Mouse (Mus musculus) embryo, embryonic 10 days (tissue): ENCODE measurements around the gene Tekt1.
"Not testable (repeated sequence)": the region's sequence is repeated elsewhere in the genome, so short reads cannot be mapped to it uniquely, and the experiment has no call there.

Experiments
- DNase-seq: peaks from one replicate; pipeline ENCODE4 v3.0.0-alpha.2; 2015; ENCODE audit warnings: low spot score

The Tekt1 gene

DNA sequence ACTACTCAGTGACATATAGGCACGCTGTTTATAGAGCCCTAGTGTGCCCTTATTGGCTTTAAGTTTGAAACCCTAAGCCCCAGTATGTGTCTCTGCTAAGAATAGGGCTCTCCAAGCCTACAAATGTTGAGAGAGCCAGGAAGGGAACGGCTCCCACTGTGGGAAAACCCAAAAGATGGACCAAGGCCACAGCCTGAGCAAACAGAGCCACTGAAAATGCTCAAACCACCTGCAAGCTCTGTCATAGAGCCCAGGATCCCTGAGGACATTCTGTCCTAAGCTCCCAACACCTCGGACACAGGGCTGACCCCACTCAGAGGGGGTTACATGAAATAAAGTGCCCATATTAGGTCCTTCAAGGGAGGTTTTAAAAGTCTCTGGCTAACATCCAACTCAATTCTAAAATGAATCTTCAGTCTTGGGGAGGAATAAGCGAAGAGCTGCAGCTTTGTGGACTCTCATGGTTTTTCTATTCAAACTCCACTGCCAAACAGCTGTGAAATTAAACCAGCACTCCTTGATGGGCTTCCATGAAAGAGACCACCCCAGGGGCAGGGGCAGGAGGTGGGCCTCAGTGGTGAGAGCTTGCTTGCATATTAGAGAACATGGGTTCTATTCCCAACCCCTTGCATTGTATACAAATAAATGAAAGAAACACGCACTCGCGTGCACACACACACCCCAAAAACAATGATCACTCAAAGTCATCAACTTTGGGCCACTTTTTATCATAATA lies 27.3 kb upstream of the Tekt1 start:
- no peak for DNase-seq

DNA sequence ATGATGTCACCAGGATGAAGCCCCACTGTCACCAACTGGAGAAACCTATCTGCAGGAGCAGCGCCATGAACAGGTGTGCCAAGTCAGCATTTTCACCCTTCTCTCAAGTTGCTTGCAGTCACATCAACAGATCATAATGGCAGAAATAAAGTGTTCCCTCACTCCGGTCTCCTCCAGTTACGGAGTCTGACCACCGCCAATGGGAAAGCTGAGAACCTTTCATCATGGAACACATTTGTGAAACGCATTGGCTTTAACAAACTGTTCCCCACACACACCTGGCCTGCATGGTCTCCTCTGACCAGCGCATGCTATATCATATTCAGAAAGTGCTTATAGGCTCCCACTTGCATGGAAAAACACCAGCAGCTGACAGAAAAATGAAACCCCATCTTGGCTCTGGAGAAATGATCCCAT lies 25.9 kb upstream of the Tekt1 start:
- DNase-seq, result no peak

DNA sequence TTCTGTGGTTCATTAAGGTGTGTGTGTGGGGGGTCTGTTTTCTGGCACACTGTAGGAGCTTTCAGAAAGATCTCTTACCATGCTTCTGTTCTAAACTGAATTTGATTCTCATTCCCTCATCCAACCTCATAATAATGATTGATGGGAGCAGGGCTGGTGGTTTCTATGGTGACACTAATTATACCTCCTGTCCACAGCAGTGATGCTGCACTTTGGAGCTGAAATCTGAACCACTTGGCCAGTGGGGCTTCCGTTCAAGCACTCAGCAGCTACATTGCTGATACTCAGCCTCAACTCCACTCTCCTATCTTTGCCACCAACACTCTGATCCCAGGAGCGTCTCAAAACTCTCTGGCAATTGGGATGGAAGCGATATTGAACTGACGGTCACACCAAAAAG lies 17.1 kb upstream of the Tekt1 start:
- peak; percentile 38 for DNase-seq

DNA sequence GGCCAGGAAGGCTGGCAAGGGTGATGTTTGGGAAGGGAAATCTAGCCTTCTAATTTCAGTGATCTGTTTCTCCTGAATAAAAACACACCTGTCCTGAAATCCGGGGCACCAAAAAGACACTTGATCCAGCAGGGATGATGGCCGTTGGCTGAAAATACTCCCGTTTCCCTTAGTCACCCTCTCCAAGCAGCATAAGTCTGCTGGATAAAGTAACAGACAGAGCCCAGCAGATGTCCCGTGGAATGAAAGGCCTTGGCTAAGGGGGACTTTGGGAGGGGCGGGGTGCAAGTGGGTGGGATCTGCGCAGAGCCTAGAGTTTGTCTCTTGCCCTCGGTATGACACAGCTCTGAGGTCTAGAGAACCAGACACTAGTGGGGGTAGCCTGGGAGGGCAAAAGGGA lies 16.0 kb upstream of the Tekt1 start:
- no peak for DNase-seq

DNA sequence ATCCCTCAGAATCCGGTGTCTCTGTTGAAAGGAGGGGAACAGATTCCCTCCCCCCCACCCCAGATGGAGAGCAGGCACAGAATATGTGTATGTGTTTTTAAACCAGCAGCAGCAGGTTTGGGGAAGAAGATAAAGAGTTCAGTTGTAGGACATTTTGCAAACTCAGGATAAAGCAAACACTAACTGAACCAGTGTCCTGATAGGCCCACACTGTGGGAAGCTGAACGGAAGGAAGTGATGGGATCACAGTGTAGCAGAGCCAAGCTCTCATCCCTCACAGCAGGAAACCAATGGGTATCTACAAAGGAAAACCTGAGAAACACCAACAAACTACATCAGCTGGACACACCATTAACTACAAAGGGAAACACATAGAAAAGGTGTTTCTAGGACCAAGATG lies 14.3 kb upstream of the Tekt1 start:
- no peak for DNase-seq

DNA sequence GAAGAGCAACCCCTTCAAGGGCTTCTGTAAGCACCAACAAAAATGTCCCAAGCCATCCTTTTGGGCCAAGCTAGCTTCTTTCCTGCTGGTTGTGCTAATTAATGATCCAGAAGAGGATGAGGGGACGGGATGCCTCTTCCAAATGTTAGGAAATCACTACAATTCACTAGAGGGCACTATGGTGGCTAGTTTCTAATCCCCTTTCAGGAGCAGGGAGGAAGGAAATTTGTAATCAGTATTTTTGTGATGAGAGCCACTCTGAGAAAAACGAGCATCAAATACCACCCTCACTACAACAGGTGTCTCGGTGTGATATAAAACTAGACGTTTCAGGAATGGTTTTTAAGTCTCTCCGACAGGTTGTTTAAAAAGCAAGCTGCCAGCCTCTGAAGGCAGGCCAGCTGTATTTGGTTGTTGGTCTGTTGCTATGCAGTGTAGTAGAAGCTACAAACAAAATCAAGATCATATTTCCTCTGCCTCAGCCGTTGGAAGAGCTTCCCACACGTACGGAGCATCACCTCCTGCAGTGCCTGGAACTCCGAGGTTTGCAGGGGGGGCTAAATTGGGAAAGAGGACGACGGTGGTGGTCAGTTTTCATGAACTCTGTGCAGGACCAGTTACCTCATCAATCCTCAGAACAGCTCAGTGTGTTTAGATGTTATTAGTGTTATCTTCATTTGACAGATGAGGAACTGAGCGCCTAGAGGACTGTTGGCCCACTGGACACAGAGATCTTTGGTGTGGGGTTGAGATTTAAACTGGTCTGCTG lies 7.8 kb upstream of the Tekt1 start:
- no peak for DNase-seq

DNA sequence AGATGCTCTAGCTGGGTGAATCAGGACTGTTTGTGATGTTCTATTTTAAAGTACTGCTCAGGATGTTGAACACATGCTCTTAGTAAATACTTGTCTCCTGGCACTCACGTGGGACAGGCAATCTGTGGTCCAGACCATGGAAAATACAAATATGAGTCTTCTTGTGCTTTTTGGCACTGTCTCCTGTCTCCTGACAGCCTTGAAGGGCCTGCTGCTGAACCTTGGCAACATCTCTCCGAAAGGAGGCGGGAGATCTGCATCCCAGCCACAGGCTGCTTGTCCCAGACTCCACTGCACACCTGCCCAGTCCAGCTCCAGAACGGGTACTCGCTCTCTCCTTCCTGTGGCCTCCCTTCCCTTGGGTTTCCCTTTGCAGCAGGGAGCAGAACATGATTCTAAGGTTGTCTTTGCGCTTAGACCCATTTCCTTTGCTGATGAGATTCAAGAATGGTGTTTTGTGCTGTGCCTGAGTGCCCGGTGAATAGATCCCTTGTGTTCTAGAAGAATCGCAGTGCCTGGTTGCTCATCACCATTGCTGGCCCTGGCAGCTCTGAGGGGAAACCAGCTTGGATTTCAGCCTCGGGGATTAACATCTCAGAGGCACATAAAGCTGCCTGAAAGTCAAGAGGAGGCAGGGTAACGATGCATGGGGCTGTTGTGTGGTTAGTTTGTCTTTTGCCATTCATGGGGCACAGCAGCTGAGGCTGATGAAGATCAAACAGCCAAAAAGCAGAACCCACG lies 5.9 kb upstream of the Tekt1 start:
- DNase-seq, result no peak

DNA sequence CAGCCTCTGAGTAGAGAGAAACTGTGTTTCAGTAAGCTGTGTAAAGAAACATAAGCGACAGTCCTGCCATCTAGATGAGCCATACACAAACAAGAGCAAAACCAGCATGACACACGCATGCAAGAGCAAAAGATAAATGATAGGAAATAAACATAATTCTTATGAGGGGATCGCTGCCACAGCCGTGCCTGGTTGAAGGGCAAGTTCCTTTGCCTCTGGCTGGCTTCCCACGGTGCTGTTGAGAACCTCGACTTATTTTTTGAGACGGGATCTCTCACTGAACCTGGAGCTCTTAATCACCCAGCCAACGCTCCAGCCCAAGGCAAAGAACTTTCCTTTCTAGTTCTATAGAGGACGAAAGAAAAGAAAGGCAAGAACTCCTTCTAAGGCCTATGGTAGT lies 3.9 kb upstream of the Tekt1 start:
- no peak for DNase-seq

DNA sequence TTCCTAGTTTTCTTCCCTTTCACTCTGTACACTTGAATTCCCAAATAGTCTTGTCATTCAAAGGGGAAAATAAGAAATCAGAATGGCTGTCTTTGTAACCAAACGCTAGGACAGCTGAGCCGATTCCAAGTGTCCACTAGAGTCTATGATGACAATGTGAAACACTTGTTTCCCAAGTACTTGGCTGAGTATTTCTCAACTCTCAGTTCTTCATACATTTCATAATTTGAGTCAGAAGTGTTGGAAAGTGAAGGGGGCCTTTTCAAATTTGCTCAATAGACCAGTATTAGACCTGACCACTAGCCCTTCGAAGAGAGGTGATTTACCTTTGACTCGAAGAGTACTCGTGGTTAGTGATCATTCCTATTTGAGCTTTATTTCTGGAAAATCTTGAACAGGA lies 2.3 kb upstream of the Tekt1 start:
- DNase-seq, result no peak

DNA sequence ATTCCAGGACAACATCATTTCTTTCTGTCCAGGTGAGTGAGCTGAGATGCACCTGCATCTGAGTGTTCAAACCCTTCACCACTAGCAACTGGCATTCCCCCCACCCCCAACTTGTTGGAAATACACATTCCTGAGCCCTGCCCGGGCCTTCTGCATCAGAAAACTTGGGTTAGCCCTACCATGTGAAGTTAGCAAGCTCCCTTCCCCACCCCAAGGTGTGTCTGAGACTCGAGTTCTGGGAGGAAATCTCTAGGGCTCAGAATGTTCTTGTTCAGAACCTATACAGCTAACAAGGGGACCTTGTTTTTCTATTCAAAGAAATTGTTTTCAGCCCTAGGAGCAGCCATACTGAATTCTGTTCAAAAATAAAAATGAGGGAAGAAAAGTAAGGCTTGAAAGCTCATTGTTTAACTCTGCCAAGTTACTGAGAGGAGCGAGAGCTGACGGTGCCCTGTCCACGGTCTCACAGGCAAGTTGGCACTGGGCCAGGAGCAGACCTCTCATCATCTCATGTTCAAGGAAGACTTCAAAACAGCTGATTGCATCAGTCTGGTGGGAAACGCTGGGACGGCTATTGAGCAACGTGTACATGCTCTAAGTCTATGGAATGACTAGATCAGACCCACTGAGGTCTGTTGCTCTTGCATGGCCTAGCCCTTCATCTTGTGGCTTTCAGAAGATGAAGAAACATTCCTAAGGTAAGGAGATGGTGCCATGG lies 1.4 kb upstream of the Tekt1 start:
- no peak for DNase-seq

DNA sequence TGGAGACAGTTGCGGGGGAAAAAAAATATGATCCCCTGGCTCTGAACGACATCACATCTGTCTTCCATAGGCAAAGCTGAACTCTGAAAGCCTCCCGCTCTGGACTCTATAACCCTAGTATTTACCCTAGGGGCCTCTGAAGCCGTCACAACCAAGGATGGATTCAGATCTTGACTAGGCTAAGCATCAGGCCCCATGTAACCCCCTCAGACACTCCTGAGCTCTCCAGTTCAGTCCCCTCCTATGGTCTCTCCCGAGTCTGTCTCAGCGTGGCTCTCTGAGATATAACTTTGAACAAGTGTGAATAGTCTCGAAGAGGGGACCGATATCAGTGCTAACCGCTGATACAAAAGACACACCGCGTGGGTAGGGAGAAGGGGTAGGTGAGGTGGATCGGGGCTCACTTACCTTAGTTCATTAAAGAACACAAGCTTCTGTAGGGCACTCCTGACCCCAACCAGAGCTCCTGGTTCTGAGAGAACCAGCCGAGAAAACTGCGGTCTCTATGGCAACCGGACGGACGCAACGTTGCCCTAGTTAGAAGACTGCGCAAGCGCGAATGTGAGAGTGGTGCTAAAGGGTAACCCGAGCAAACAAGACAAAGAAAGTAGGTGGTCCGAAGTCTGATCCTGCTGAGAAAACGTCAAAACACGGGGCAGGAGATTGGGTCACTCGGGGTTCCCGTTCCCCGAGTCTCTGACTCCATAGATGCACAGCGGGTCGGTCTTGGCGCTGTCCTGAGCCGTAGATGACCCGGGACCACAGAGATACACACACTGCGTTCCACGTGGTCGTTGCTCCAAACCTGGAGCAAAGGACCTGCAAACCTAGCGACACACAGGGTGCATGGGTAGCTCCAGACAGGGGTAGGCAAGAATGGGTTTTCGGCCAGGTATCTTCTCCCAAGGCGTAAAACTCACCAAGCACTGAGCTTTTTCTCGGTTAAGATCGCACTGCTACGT lies 576 bp downstream of the Tekt1 start:
- DNase-seq, result peak; percentile 97

DNA sequence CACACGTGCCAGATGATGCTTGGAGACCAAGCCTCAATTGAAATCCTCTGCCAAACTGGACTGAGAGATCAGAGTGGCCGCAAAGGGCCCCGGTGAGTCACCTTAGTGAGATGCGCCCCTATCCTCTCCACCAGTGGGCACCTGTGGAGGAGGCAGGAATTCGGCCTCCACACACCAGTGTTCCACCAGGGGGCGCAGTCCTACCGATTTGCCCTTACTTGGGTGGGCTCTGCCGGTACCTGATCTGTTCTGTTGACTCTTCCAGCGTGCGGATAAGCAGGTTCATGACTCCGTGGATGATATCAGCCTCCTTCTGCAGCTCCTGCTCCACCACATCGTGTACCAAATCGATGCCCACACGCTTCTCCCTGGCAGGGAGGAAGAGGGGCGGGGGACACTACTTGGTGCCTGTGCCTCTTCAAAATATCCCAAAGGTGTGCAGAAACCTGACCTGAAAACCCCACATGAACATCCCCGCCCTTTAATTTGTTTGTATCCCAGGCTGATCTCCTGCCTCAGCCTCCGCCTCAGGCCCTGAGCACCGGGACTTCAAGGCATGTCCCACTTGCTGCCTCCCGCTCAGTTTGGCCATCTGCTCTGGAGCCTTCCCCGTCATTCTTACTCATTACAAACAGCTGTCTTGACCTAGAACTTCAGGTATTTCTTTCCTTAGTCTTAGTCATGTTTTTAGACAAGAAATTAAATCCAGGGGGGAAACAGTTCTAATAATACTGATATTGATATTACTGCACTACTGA lies 7.1 kb downstream of the Tekt1 start:
- peak; percentile 88 for DNase-seq

DNA sequence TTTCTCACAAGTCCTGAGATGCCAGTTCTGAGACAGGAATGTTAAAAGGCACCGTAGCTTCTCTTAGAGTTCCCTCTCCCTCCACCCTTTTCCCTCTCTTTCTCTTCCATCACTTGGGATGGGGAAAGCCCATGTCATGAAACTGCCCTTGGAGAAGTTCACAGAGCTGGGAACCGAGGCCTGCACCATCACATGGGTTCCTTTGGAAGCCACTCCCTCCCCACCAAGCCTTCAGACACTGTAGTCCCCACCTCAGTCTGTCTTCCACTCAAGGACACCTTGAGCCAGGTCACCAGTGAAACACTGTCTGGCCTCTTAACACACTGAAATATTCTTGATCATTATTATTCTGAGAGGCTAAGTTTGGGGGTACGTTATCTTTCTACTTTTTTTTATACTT lies 9.1 kb downstream of the Tekt1 start:
- no peak for DNase-seq

DNA sequence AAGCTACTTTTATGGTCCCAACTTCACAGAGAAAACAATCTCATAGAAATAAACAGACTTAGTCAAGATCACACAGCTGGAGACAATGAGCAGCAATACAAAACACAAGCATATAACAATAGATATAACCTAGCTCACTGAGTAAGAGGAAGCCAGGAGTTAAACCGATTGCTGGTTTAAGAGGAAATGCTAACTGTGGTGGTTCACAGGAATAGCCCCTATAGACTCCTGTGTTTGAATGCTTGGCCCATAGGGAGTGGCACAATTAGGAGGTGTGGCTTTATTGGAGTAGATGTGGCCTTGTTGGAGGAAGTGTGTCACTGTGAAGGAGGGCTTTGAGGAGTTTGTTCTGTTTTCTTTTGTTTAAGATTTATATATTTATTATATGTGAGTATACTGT lies 10.0 kb downstream of the Tekt1 start:
- no peak for DNase-seq

DNA sequence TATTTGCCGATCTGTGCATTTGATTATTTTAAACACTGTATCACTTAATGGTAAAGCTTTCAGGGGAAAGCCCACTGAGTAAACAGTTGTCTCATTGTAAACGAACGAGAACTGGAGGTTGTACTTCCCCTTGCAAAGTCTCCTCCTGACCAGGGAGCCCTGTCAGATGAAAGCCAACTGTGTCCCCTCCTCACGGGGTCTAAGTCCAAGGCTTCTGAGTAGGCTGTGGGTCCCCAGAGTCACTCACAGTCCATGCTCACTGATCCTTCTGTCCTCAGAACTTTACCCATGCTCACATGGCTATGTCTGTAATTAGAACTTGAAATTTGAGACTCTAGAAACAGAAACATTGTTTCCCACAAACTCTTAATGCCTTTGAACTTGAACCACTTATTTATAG lies 12.6 kb downstream of the Tekt1 start:
- DNase-seq, result no peak

DNA sequence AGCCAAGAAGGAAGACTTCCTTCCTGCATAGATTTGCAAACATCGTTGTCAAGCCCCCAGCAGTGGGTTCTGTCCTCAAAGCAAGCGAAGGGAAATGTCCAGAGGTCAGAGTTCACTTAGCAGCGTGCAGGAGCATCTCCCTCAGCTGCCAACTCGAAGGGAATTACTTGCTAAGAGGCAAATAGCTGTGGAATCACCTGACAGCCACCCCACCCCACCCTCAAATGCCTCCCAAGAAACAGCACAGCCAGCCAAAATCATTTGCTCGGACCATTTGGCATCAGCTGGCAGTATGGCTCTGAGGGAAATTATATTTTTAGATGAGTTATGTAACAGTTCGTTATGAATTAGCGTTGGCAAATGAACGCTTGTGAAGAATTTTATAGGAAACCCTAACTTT lies 13.2 kb downstream of the Tekt1 start:
- no peak for DNase-seq

DNA sequence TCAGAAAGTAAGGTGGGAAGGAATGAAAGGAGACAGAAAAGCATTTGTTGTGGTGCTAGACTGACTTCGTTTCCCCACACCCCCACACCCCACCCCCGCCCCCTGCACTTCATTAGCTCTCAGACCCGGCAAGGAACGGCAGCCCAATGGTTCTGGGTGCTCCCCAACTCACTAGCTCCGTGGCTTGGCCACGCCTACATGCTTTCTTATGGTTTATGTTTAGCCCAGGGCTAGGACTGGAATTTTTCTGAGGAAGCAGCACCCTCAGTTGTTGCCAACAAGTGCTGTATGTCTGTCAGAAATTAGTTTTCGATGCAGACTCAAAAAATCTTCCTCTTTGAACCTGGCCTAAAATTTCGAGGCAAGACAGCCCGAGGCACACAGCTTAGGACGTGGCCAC lies 13.7 kb downstream of the Tekt1 start:
- DNase-seq, result no peak

DNA sequence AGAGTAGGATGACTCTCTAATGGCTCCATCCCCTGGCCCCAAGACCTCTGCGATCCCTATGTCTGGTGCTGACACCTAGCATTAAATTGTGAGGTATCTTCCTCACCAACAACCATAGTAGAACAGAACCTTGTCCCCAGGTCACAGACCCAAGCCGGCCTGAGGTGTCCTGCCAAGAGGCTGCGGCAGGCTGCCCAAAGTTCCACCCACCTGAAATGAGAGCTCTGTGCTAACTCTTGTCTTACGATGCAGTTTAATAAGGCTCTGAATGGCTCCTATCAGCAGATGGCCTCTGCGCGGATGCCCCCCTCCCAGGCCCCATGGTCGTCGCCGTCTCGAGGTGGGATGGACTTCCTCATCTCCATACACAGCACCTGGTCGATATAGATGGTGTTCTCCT lies 17.8 kb downstream of the Tekt1 start:
- no peak for DNase-seq

DNA sequence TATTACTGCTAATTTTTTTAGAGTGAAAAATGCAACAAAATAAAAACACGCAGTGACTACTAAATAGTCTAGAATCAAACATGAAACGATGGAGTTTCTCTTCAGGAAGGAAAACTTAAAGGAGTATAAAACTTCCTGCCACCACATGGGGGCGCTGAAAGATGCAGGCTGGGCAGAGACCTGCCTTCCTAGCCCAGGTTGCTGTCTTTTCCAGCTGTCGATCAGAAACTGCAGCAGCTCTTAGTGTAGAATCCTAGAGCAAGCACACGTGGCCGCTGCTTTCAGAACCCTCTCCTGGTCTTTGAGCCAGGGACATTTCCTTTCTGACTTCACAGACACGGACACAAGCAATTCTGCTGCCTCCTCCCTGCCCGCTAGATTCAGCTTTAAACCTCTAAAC lies 18.3 kb downstream of the Tekt1 start:
- peak; percentile 78 for DNase-seq

DNA sequence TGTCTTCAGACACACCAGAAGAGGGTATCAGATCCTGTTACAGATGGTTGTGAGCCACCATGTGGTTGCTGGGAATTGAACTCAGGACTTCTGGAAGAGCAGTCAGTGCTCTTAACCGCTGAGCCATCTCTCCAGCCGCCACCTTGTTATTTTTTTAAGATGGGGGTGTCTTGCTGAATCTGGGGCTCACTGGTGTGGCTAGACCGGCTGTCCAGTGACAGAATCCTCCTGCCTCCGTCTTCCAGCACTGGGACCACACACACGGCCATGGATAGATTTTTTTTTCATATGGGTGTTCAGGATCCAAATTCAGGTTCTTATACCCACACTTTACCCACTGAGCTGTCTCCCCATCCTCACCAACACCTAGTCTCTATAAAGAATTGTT lies 19.0 kb downstream of the Tekt1 start:
- DNase-seq, result not testable (repeated sequence)
